ENCODE assay signal across 8 mouse cellular contexts in the genomic region with DNA sequence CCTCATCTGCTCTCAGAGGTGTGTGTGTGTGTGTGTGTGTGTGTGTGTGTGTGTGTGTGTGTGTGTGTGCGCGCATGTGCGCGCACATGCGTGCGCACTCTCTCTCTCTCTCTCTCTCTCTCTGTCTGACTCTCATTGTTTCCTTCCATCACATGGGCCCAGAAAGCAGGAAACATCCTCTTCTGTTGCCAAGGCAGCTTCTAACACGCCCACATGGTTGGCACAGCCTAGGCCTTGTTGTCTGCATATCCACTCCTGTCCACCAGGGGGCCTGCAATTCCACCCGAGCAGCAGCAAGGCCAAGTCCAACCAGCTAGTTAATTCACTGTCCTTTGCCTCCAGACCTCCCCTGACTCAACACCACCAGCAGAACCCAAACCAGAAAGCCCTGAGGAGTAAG. TPM values are rescaled to one million over a fixed set of nuclear protein-coding genes. Genes with fewer than 3 reads are reported as not detected.
DNase-seq lines count a peak whose midpoint lies in the region; ATAC-seq and TF ChIP-seq lines count a peak whose summit lies in the region.

No protein-coding gene starts in this region.

- 0 out of 2 replicates have a peak overlapping the region, but pooled peaks have one; percentile 27 for H3K9ac ChIP-seq in ES-E14 (ENCODE audit: insufficient read depth, low read depth, low read length, poor library complexity, severe bottlenecking)
- H3K9ac ChIP-seq in forebrain, embryonic 15.5 days (replicated peaks) = no peak overlapping the region

- 20% methylated on average over 8 of the region's 8 CpGs for WGBS in forebrain, embryonic 15.5 days
- 22% methylated on average over 7 of the region's 8 CpGs for WGBS in lung, adult 2 months
- 1% methylated on average over 8 of the region's 8 CpGs for WGBS in olfactory bulb, adult 2 months
- WGBS in thymus, adult 2 months = 7% methylated on average over 8 of the region's 8 CpGs

- H3K27ac ChIP-seq in ES-E14 (ENCODE audit: insufficient read depth, low read depth, low read length, poor library complexity, severe bottlenecking) = no peak overlapping the region
- H3K27ac ChIP-seq in forebrain, embryonic 15.5 days (replicated peaks) = peak overlapping the region; percentile 65
- H3K27ac ChIP-seq in olfactory bulb, adult 2 months (ENCODE audit: insufficient read depth, low read depth, low read length) = peak overlapping the region; percentile 9; the same call in 1 of the 2 replicates
- H3K27ac ChIP-seq in thymus, adult 2 months (ENCODE audit: control insufficient read depth, insufficient read depth, low read length) = no peak overlapping the region

- H3K4me3 ChIP-seq in ES-E14 (ENCODE audit: insufficient read depth in 1 of 2, low read depth in 1 of 2, low read length in 2 of 2, poor library complexity in 1 of 2, severe bottlenecking in 1 of 2) = no peak overlapping the region
- H3K4me3 ChIP-seq in forebrain, embryonic 15.5 days = 0 out of 2 replicates have a peak overlapping the region, but pooled peaks have one; percentile 86
- no peak overlapping the region for H3K4me3 ChIP-seq in lung, adult 2 months (replicated peaks; ENCODE audit: extremely low read depth, low read depth, low read length)
- H3K4me3 ChIP-seq in olfactory bulb, adult 2 months (ENCODE audit: insufficient read depth, low read depth, low read length) = no peak overlapping the region
- H3K4me3 ChIP-seq in thymus, adult 2 months (ENCODE audit: control insufficient read depth, insufficient read depth, low read length) = no peak overlapping the region; the same call in 1 of the 2 replicates

- no peaks in the 10 kb centered on the region for H3K9me3 ChIP-seq in ES-E14 (ENCODE audit: control insufficient read depth, insufficient read depth, low read depth, low read length)
- no peaks in the 10 kb centered on the region for H3K9me3 ChIP-seq in forebrain, embryonic 15.5 days

- TF ChIP-seq CTCF in lung, adult 2 months (IDR thresholded peaks at IDR 0.05; ENCODE audit: insufficient read depth, low read length) = peak; percentile 95
- TF ChIP-seq CTCF in olfactory bulb, adult 2 months (IDR thresholded peaks at IDR 0.05; ENCODE audit: insufficient read depth, low read depth, low read length) = peak; percentile 83
- TF ChIP-seq CTCF in thymus, adult 2 months (IDR thresholded peaks at IDR 0.05; ENCODE audit: borderline replicate concordance, control insufficient read depth, extremely low read depth, insufficient read depth, low read length, poor library complexity) = peak; percentile 91; the same call in 1 of the 2 replicates

- intact Hi-C loops in heart, postnatal 25 days (cut with DNase I) = no loop called here

- peak overlapping the region; percentile 68 for H3K4me2 ChIP-seq in forebrain, embryonic 15.5 days (replicated peaks)

- TF ChIP-seq POLR2A in lung, adult 2 months (IDR thresholded peaks at IDR 0.05; ENCODE audit: borderline replicate concordance, extremely low read depth, low read depth, low read length) = no peak
- TF ChIP-seq POLR2A in olfactory bulb, adult 2 months (IDR thresholded peaks at IDR 0.05; ENCODE audit: insufficient read depth, low read depth, low read length) = no peak
- no peak for TF ChIP-seq POLR2A in thymus, adult 2 months (IDR thresholded peaks at IDR 0.05; ENCODE audit: control insufficient read depth, extremely low read depth, insufficient read depth, low read length, poor library complexity)

- peaks cover 3 to 36% of the 10 kb centered on the region in 2 experiments; a peak in 3 of 4 replicates for H3K4me1 ChIP-seq in ES-E14 (ENCODE audit: control insufficient read depth in 2 of 2, insufficient read depth in 2 of 2, low read length in 2 of 2, poor library complexity in 1 of 2)
- peaks cover 51% of the 10 kb centered on the region for H3K4me1 ChIP-seq in forebrain, embryonic 15.5 days
- H3K4me1 ChIP-seq in lung, adult 2 months (ENCODE audit: control insufficient read depth, insufficient read depth, low read length) = peaks cover 12% of the 10 kb centered on the region
- H3K4me1 ChIP-seq in olfactory bulb, adult 2 months (ENCODE audit: control insufficient read depth, insufficient read depth, low read length) = peaks cover 25% of the 10 kb centered on the region
- peaks cover 38% of the 10 kb centered on the region for H3K4me1 ChIP-seq in thymus, adult 2 months (replicated peaks; ENCODE audit: control insufficient read depth, insufficient read depth, low read length)

- ATAC-seq in forebrain, embryonic 15.5 days (replicated peaks) = peak; percentile 26

- peaks cover 24% of the 10 kb centered on the region for H3K36me3 ChIP-seq in ES-E14 (ENCODE audit: control insufficient read depth, insufficient read depth, low read length, poor library complexity, severe bottlenecking)
- H3K36me3 ChIP-seq in forebrain, embryonic 15.5 days = peaks cover 23% of the 10 kb centered on the region
- peaks cover 24% of the 10 kb centered on the region for H3K36me3 ChIP-seq in thymus, adult 2 months (ENCODE audit: control insufficient read depth, insufficient read depth, low read length)

- peak; percentile 78 for DNase-seq in ES-E14 (ENCODE audit: low read depth, low spot score)
- DNase-seq in cerebellum, adult 11-12 months = peak; percentile 82
- DNase-seq in heart, postnatal 25 days (ENCODE audit: low spot score) = peak; percentile 76
- DNase-seq in layer of hippocampus, adult 18-20 months (ENCODE audit: low spot score in 2 of 2) = peak; percentile 91 to 98
- DNase-seq in lung, adult 2 months = peak; percentile 80
- DNase-seq in thymus, adult 2 months = peak; percentile 90

- H3K27me3 ChIP-seq in forebrain, embryonic 15.5 days = no peaks in the 10 kb centered on the region
- H3K27me3 ChIP-seq in thymus, adult 2 months (ENCODE audit: control insufficient read depth, insufficient read depth, low read length) = no peaks in the 10 kb centered on the region

- in situ Hi-C loops in ES-E14 (cut with MboI; ENCODE audit: low sequenced_read_pairs in 2 of 2, unreplicated experiment in 2 of 2) = no loop called here

TF ChIP-seq in ES-E14, 5 proteins besides CTCF, POLR2A, EP300 and RAD21:
- no peak for TF ChIP-seq CHD2 (IDR thresholded peaks at IDR 0.05; ENCODE audit: low read depth, low read length)
- TF ChIP-seq ZNF384 (IDR thresholded peaks at IDR 0.05; ENCODE audit: low read depth, low read length) = no peak
- TF ChIP-seq HCFC1 (IDR thresholded peaks at IDR 0.05; ENCODE audit: borderline replicate concordance, insufficient read depth, low read length) = no peak
- TF ChIP-seq MAFK (IDR thresholded peaks at IDR 0.05; ENCODE audit: insufficient read depth, low read depth, low read length) = no peak
- no peak for TF ChIP-seq ZC3H11A (IDR thresholded peaks at IDR 0.05; ENCODE audit: borderline replicate concordance, low read depth, low read length)

RNA-seq across cellular contexts. Expression of gene Mxd3, which starts 2.0 kb away (rescaled TPM):
- 12.5 and 19.8 TPM in 2 replicates for total RNA-seq in ES-E14 (2012; rRNA removed)
- 28.9 and 30.0 TPM in 2 replicates for polyA plus RNA-seq in forebrain, embryonic 15.5 days (2015; fragmentation: Nextera tagmentation; extraction: Ambion mirVana)
- total RNA-seq in heart, postnatal 25 days (2021) = under 1 TPM; 0.36 to 0.65 TPM
- 1 to 10 TPM in 1 of 2 experiments, under 1 TPM in 1; 0.79 to 1.2 TPM for total RNA-seq in layer of hippocampus, adult 18-20 months (2021)
- 1.5 and 2.7 TPM in 2 replicates for polyA plus RNA-seq in lung, adult 2 months (2012; rRNA removed)
- polyA plus RNA-seq in olfactory bulb, adult 2 months (2012; ENCODE audit: insufficient read depth, insufficient read length, low replicate concordance, missing spikeins) = not detected in 2 replicates
- 122 and 153 TPM in 2 replicates for polyA plus RNA-seq in thymus, adult 2 months (2012; rRNA removed)

RNA-seq across cellular contexts. Expression of gene Rab24, which starts 5.9 kb away (rescaled TPM):
- 67.5 and 79.4 TPM in 2 replicates for total RNA-seq in ES-E14 (2012; rRNA removed)
- 114 and 118 TPM in 2 replicates for polyA plus RNA-seq in forebrain, embryonic 15.5 days (2015; fragmentation: Nextera tagmentation; extraction: Ambion mirVana)
- total RNA-seq in heart, postnatal 25 days (2021) = 10 to 100 TPM; 36.6 to 37.0 TPM
- 10 to 100 TPM; 79.1 to 82.6 TPM for total RNA-seq in layer of hippocampus, adult 18-20 months (2021)
- polyA plus RNA-seq in lung, adult 2 months (2012; rRNA removed) = 60.4 and 69.2 TPM in 2 replicates
- polyA plus RNA-seq in olfactory bulb, adult 2 months (2012; ENCODE audit: insufficient read depth, insufficient read length, low replicate concordance, missing spikeins) = not detected in 2 replicates
- polyA plus RNA-seq in thymus, adult 2 months (2012; rRNA removed) = 112 and 119 TPM in 2 replicates

RNA-seq across cellular contexts. Expression of gene Prelid1, which starts 7.3 kb away (rescaled TPM):
- total RNA-seq in ES-E14 (2012; rRNA removed) = 198 and 217 TPM in 2 replicates
- 303 and 314 TPM in 2 replicates for polyA plus RNA-seq in forebrain, embryonic 15.5 days (2015; fragmentation: Nextera tagmentation; extraction: Ambion mirVana)
- 10 to 100 TPM; 49.8 to 52.9 TPM for total RNA-seq in heart, postnatal 25 days (2021)
- total RNA-seq in layer of hippocampus, adult 18-20 months (2021) = 100 to 1,000 TPM; 147 to 149 TPM
- 216 and 247 TPM in 2 replicates for polyA plus RNA-seq in lung, adult 2 months (2012; rRNA removed)
- polyA plus RNA-seq in olfactory bulb, adult 2 months (2012; ENCODE audit: insufficient read depth, insufficient read length, low replicate concordance, missing spikeins) = not detected in 2 replicates
- polyA plus RNA-seq in thymus, adult 2 months (2012; rRNA removed) = 493 and 534 TPM in 2 replicates

RNA-seq across cellular contexts. Expression of gene Lman2, which starts 35.0 kb away (rescaled TPM):
- total RNA-seq in ES-E14 (2012; rRNA removed) = 195 and 272 TPM in 2 replicates
- polyA plus RNA-seq in forebrain, embryonic 15.5 days (2015; fragmentation: Nextera tagmentation; extraction: Ambion mirVana) = 56.7 and 58.0 TPM in 2 replicates
- total RNA-seq in heart, postnatal 25 days (2021) = 10 to 100 TPM; 49.1 to 49.8 TPM
- total RNA-seq in layer of hippocampus, adult 18-20 months (2021) = 10 to 100 TPM; 65.9 to 66.8 TPM
- 76.2 and 80.8 TPM in 2 replicates for polyA plus RNA-seq in lung, adult 2 months (2012; rRNA removed)
- polyA plus RNA-seq in olfactory bulb, adult 2 months (2012; ENCODE audit: insufficient read depth, insufficient read length, low replicate concordance, missing spikeins) = not detected in 2 replicates
- 134 and 139 TPM in 2 replicates for polyA plus RNA-seq in thymus, adult 2 months (2012; rRNA removed)

RNA-seq across cellular contexts. Expression of gene Rgs14, which starts 41.9 kb away (rescaled TPM):
- total RNA-seq in ES-E14 (2012; rRNA removed) = 0.62 and 1.4 TPM in 2 replicates
- 0.37 and 0.81 TPM in 2 replicates for polyA plus RNA-seq in forebrain, embryonic 15.5 days (2015; fragmentation: Nextera tagmentation; extraction: Ambion mirVana)
- total RNA-seq in heart, postnatal 25 days (2021) = under 1 TPM; 0.50 to 0.57 TPM
- 100 to 1,000 TPM; 103 to 112 TPM for total RNA-seq in layer of hippocampus, adult 18-20 months (2021)
- polyA plus RNA-seq in lung, adult 2 months (2012; rRNA removed) = 11.7 and 11.8 TPM in 2 replicates
- polyA plus RNA-seq in olfactory bulb, adult 2 months (2012; ENCODE audit: insufficient read depth, insufficient read length, low replicate concordance, missing spikeins) = not detected in 2 replicates
- polyA plus RNA-seq in thymus, adult 2 months (2012; rRNA removed) = 179 and 220 TPM in 2 replicates

Comparison
In these comparisons a context has a peak if more than half of its experiments do, and no peak if none do; other contexts are left out.
1. H3K27ac ChIP-seq: peak in forebrain, embryonic 15.5 days (single experiment) and olfactory bulb, adult 2 months (single experiment); none in ES-E14 (single experiment) and thymus, adult 2 months (single experiment).
2. RNA of gene Rab24, which starts 5.9 kb away (polyA plus RNA-seq): 112 to 119 TPM in thymus, adult 2 months, 114 to 118 TPM in forebrain, embryonic 15.5 days and 60.4 to 69.2 TPM in lung, adult 2 months; not detected in olfactory bulb, adult 2 months; every median in the first group is over 10 times any median in the second.
3. Peak in every context shown above with its lines, with median percentiles within 50 percentile points of each other: DNase-seq and CTCF ChIP-seq.